Mouse (Mus musculus): ENCODE measurements at regions not wholly inside any gene's neighbourhood (a gene's known extent, or its start where the extent isn't known, plus 50 kb on each side); places are given as distances from the start of the nearest gene placed in this dataset.
A peak's percentile ranks its signal among the peaks of the same experiment; 100 is the strongest.

DNA sequence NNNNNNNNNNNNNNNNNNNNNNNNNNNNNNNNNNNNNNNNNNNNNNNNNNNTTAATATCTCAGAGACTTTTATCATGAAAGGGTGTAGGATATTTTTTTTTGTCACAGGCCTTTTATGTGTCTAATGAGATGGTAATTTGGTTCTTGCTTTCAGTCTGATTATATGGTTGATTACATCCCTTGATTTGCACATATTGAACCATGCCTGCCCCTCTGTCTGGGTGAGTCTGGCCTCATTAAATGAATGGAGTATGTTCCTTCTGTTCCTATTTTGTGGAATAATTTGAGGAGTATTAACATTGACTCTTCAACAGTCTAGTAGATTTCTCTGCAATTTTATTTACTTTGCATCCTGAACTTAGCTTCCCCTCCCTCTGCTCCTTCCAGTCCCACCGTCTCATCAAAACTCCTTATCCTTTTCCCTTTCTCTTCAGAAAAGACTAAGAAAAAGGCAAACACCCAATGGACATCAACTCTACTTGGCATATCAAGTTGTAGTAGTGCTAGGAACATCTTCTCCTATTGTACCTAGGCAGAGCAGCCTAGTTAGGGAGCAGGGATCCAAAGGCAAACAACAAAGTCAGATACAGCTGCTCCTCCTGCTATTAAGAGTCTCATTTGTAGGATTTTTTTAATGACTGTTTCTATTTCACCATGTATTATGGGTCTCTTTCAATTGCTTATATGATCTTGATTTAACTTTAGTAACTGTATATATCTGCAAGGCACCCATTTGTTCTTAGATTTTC lies 1185.0 kb upstream of the Cdh7 start:
- ATAC-seq (ENCODE audit: low FRiP score) (peak; percentile 81), DNase-seq (ENCODE audit: low spot score) (peak; percentile 6)
- Histone ChIP-seq H3K9ac (ENCODE audit: low read depth, low read length) (no peak overlapping the region), H3K4me3 (ENCODE audit: low read depth, low read length) (no peak overlapping the region), H3K27me3 (ENCODE audit: control insufficient read depth, insufficient read depth, low read length) (no peaks in the 10 kb centered on the region), H3K4me1 (replicated peaks; ENCODE audit: control insufficient read depth, insufficient read depth, low read length) (no peaks in the 10 kb centered on the region), H3K36me3 (ENCODE audit: control insufficient read depth, insufficient read depth, low read length) (no peaks in the 10 kb centered on the region), H3K9me3 (ENCODE audit: control insufficient read depth, low read length) (no peaks in the 10 kb centered on the region), H3K4me2 (replicated peaks; ENCODE audit: low read depth, low read length) (no peak overlapping the region), H3K27ac (ENCODE audit: low read depth, low read length) (no peak overlapping the region)
- WGBS, result 70% methylated on average over 1 of the region's 1 CpGs

DNA sequence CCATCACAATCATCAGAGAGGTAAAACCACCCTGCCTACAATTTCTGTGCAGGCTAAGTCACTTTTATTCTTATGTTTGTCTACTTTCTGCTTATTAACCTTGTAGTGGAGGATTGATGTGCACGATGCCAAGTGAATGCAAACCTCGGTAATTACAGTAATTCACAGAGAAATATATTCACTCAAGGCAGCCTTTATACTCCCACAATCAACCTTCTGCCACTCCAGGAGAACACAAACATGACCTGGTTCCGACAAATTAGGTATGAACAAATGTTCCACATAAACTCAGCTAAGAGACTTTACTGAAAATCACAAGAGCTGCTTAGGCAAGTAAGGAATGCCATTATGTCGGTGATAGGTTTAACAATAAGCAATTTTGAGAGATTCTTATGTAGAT lies 1182.1 kb upstream of the Cdh7 start:
- Histone ChIP-seq H3K4me3 (ENCODE audit: low read depth, low read length) (no peak overlapping the region), H3K9me3 (ENCODE audit: control insufficient read depth, low read length) (no peaks in the 10 kb centered on the region), H3K27me3 (ENCODE audit: control insufficient read depth, insufficient read depth, low read length) (no peaks in the 10 kb centered on the region), H3K36me3 (ENCODE audit: control insufficient read depth, insufficient read depth, low read length) (no peaks in the 10 kb centered on the region), H3K9ac (ENCODE audit: low read depth, low read length) (no peak overlapping the region), H3K27ac (ENCODE audit: low read depth, low read length) (no peak overlapping the region), H3K4me1 (replicated peaks; ENCODE audit: control insufficient read depth, insufficient read depth, low read length) (no peaks in the 10 kb centered on the region), H3K4me2 (replicated peaks; ENCODE audit: low read depth, low read length) (no peak overlapping the region)
- ATAC-seq (ENCODE audit: low FRiP score) (no peak), DNase-seq (ENCODE audit: low spot score) (no peak)
- 71% methylated on average over 4 of the region's 4 CpGs for WGBS

DNA sequence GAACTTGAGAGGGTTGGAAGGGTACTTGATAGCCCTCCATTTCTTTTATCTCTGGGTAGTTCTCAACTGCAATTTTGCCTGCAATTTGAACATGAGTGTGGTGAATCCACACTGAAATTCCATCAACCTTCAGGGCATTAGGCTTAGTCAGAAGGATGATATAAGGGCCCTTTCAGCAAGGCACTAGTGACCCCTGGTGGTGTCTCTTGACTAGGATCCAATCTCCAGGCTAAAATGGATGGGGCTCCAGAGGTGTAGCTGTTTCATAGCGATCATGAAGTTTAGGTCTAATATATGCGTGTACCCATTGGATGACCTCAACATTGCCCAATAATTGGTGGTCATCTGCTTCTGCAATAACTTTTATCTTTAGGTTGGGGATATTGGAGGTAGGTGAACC lies 1155.0 kb upstream of the Cdh7 start:
- Histone ChIP-seq H3K9me3 (ENCODE audit: control insufficient read depth, low read length) (no peaks in the 10 kb centered on the region), H3K4me2 (replicated peaks; ENCODE audit: low read depth, low read length) (no peak overlapping the region), H3K4me3 (ENCODE audit: low read depth, low read length) (no peak overlapping the region), H3K27ac (ENCODE audit: low read depth, low read length) (no peak overlapping the region), H3K36me3 (ENCODE audit: control insufficient read depth, insufficient read depth, low read length) (no peaks in the 10 kb centered on the region), H3K9ac (ENCODE audit: low read depth, low read length) (no peak overlapping the region), H3K27me3 (ENCODE audit: control insufficient read depth, insufficient read depth, low read length) (no peaks in the 10 kb centered on the region), H3K4me1 (replicated peaks; ENCODE audit: control insufficient read depth, insufficient read depth, low read length) (no peaks in the 10 kb centered on the region)
- DNase-seq (ENCODE audit: low spot score) (peak; percentile 43), ATAC-seq (ENCODE audit: low FRiP score) (no peak)
- 81% methylated on average over 2 of the region's 2 CpGs for WGBS

Data from hindbrain, embryonic 11.5 days (tissue).